Mouse (Mus musculus): ENCODE results near the gene Prkcq.

The Prkcq gene

GRCm38 (mm10) chr2:11171754-11172501 lies at the start of gene Prkcq:
Prkcq (plus strand) TSS chr2:11172108.
- no peaks in the 10 kb centered on the region for H3K9me3 ChIP-seq (ENCODE audit: low read length)
- no peaks in the 10 kb centered on the region for H3K36me3 ChIP-seq (ENCODE audit: insufficient read depth, low read length)
- peak within 1 kb of the TSS; percentile 76 for H3K4me3 ChIP-seq (replicated peaks; ENCODE audit: low read length)
- H3K27me3 ChIP-seq (ENCODE audit: insufficient read depth, low read length), result peaks cover 34% of the 10 kb centered on the region
- TF ChIP-seq NANOG (IDR thresholded peaks at IDR 0.05; ENCODE audit: borderline replicate concordance, low read length), result no peak
- peak; percentile 71; the same call in 1 of the 2 replicates for TF ChIP-seq POU5F1 (IDR thresholded peaks at IDR 0.05; ENCODE audit: borderline replicate concordance, low read length)
- peaks cover 13% of the 10 kb centered on the region for H3K4me1 ChIP-seq (replicated peaks; ENCODE audit: low read depth, low read length)

DNA sequence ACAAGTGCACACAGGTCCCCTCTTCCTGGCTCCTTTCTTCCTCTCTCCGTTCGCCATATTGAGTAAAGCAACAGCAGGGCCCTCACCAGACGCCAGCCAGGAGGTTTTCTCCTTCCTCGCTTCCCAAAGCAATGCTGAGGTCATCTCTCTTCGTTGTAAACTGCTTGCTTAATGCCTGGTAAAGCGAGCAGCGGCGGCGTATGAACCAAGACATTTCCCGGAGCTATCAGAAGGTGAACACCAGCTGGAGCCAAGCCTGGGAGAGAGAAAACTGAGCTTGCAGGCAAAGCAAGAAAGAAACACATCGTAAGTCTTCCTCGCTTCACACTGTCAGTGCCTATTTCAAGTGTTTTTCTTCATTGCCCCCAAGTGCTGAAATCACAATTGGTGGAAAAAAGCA lies 41.0 kb upstream of the Prkcq start:
- no peak for TF ChIP-seq NANOG (IDR thresholded peaks at IDR 0.05; ENCODE audit: borderline replicate concordance, low read length)
- TF ChIP-seq CTCF (conservative IDR thresholded peaks at IDR 0.05; ENCODE audit: low read length), result no peak
- TF ChIP-seq POU5F1 (IDR thresholded peaks at IDR 0.05; ENCODE audit: borderline replicate concordance, low read length), result no peak
- Histone ChIP-seq H3K9me3 (ENCODE audit: low read length) (peaks cover 7% of the 10 kb centered on the region), H3K36me3 (ENCODE audit: insufficient read depth, low read length) (no peaks in the 10 kb centered on the region), H3K4me1 (replicated peaks; ENCODE audit: low read depth, low read length) (no peaks in the 10 kb centered on the region), H3K27me3 (ENCODE audit: insufficient read depth, low read length) (no peaks in the 10 kb centered on the region), H3K4me3 (replicated peaks; ENCODE audit: low read length) (no peak overlapping the region)

DNA sequence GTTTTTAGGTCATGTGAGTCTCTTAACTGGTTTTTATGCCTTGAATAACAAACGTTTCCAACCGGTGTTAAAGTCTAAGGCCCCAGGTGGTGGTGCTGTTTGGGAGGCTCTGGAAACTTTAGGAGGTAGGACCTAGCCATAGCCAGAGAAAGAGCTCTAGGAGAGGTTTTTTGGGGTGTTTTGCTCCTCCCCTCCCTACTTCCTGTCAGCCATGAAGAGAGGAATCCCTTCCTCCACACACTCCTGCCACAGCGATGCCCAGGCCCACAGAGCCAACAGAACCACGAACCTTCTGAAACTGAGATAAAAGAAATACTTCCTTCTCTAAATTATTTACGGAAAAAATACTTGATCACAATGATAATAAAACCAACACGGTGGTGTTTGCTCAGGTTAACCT lies 36.2 kb upstream of the Prkcq start:
- no peak overlapping the region for H3K4me3 ChIP-seq (replicated peaks; ENCODE audit: low read length)
- no peaks in the 10 kb centered on the region for H3K36me3 ChIP-seq (ENCODE audit: insufficient read depth, low read length)
- peaks cover 30% of the 10 kb centered on the region for H3K9me3 ChIP-seq (ENCODE audit: low read length)
- H3K27me3 ChIP-seq (ENCODE audit: insufficient read depth, low read length), result peaks cover 3% of the 10 kb centered on the region; the same call in 1 of the 2 replicates
- TF ChIP-seq CTCF (conservative IDR thresholded peaks at IDR 0.05; ENCODE audit: low read length), result no peak
- no peak for TF ChIP-seq POU5F1 (IDR thresholded peaks at IDR 0.05; ENCODE audit: borderline replicate concordance, low read length)
- no peak for TF ChIP-seq NANOG (IDR thresholded peaks at IDR 0.05; ENCODE audit: borderline replicate concordance, low read length)
- peaks cover 8% of the 10 kb centered on the region; the same call in 1 of the 2 replicates for H3K4me1 ChIP-seq (replicated peaks; ENCODE audit: low read depth, low read length)

DNA sequence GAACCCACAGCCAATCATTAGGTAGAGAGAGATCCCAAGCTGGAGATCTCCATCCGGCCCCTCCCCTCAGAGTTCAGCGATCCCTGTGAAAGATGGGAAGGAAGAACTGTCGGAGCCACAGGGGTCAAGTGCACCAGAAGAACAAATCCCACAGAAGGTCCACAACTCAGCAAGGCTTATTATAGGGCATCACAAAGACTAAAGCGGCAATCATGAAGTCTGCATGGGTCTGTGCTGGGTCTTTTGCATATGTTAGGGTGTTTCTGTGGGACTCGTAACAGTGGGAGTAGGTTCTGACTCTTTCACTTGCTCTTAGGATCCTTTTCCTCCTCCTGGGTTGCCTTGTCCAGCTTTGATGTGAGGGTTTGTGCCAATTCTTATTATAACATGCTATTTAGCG lies 33.8 kb upstream of the Prkcq start:
- peaks cover 8% of the 10 kb centered on the region; the same call in 1 of the 2 replicates for H3K4me1 ChIP-seq (replicated peaks; ENCODE audit: low read depth, low read length)
- H3K36me3 ChIP-seq (ENCODE audit: insufficient read depth, low read length), result no peaks in the 10 kb centered on the region
- TF ChIP-seq NANOG (IDR thresholded peaks at IDR 0.05; ENCODE audit: borderline replicate concordance, low read length), result peak; percentile 85
- no peak for TF ChIP-seq POU5F1 (IDR thresholded peaks at IDR 0.05; ENCODE audit: borderline replicate concordance, low read length)
- peaks cover 3% of the 10 kb centered on the region; the same call in 1 of the 2 replicates for H3K27me3 ChIP-seq (ENCODE audit: insufficient read depth, low read length)
- no peak overlapping the region for H3K4me3 ChIP-seq (replicated peaks; ENCODE audit: low read length)
- H3K9me3 ChIP-seq (ENCODE audit: low read length), result peaks cover 30% of the 10 kb centered on the region

- peaks cover 3% of the 10 kb centered on the region; the same call in 1 of the 2 replicates for H3K27me3 ChIP-seq (ENCODE audit: insufficient read depth, low read length)
- peaks cover 8% of the 10 kb centered on the region; the same call in 1 of the 2 replicates for H3K4me1 ChIP-seq (replicated peaks; ENCODE audit: low read depth, low read length)
- H3K36me3 ChIP-seq (ENCODE audit: insufficient read depth, low read length), result no peaks in the 10 kb centered on the region
- no peak overlapping the region for H3K4me3 ChIP-seq (replicated peaks; ENCODE audit: low read length)
- TF ChIP-seq NANOG (IDR thresholded peaks at IDR 0.05; ENCODE audit: borderline replicate concordance, low read length) (peak; percentile 94), POU5F1 (IDR thresholded peaks at IDR 0.05; ENCODE audit: borderline replicate concordance, low read length) (no peak)
- H3K9me3 ChIP-seq (ENCODE audit: low read length), result peaks cover 30% of the 10 kb centered on the region
Measured at GRCm38 (mm10) chr2:11139518-11140152, 32.3 kb upstream of the Prkcq start.

GRCm38 (mm10) chr2:11140385-11140784 lies 31.5 kb upstream of the Prkcq start:
- Histone ChIP-seq H3K27me3 (ENCODE audit: insufficient read depth, low read length) (peaks cover 3% of the 10 kb centered on the region; the same call in 1 of the 2 replicates), H3K9me3 (ENCODE audit: low read length) (peaks cover 28% of the 10 kb centered on the region), H3K4me3 (replicated peaks; ENCODE audit: low read length) (no peak overlapping the region), H3K4me1 (replicated peaks; ENCODE audit: low read depth, low read length) (peaks cover 8% of the 10 kb centered on the region; the same call in 1 of the 2 replicates), H3K36me3 (ENCODE audit: insufficient read depth, low read length) (no peaks in the 10 kb centered on the region)
- TF ChIP-seq CTCF (conservative IDR thresholded peaks at IDR 0.05; ENCODE audit: low read length) (no peak), NANOG (IDR thresholded peaks at IDR 0.05; ENCODE audit: borderline replicate concordance, low read length) (no peak), POU5F1 (IDR thresholded peaks at IDR 0.05; ENCODE audit: borderline replicate concordance, low read length) (no peak)

GRCm38 (mm10) chr2:11149091-11149490 lies 22.8 kb upstream of the Prkcq start:
- no peaks in the 10 kb centered on the region for H3K27me3 ChIP-seq (ENCODE audit: insufficient read depth, low read length)
- H3K4me3 ChIP-seq (replicated peaks; ENCODE audit: low read length), result no peak overlapping the region
- TF ChIP-seq NANOG (IDR thresholded peaks at IDR 0.05; ENCODE audit: borderline replicate concordance, low read length) (no peak), CTCF (conservative IDR thresholded peaks at IDR 0.05; ENCODE audit: low read length) (no peak), POU5F1 (IDR thresholded peaks at IDR 0.05; ENCODE audit: borderline replicate concordance, low read length) (no peak)
- peaks cover 20% of the 10 kb centered on the region for H3K9me3 ChIP-seq (ENCODE audit: low read length)
- H3K36me3 ChIP-seq (ENCODE audit: insufficient read depth, low read length), result no peaks in the 10 kb centered on the region
- no peaks in the 10 kb centered on the region for H3K4me1 ChIP-seq (replicated peaks; ENCODE audit: low read depth, low read length)

- no peaks in the 10 kb centered on the region for H3K36me3 ChIP-seq (ENCODE audit: insufficient read depth, low read length)
- H3K4me1 ChIP-seq (replicated peaks; ENCODE audit: low read depth, low read length), result no peaks in the 10 kb centered on the region
- H3K4me3 ChIP-seq (replicated peaks; ENCODE audit: low read length), result no peak overlapping the region
- H3K9me3 ChIP-seq (ENCODE audit: low read length), result peaks cover 23% of the 10 kb centered on the region
- H3K27me3 ChIP-seq (ENCODE audit: insufficient read depth, low read length), result no peaks in the 10 kb centered on the region
- no peak for TF ChIP-seq NANOG (IDR thresholded peaks at IDR 0.05; ENCODE audit: borderline replicate concordance, low read length)
- TF ChIP-seq POU5F1 (IDR thresholded peaks at IDR 0.05; ENCODE audit: borderline replicate concordance, low read length), result no peak
- TF ChIP-seq CTCF (conservative IDR thresholded peaks at IDR 0.05; ENCODE audit: low read length), result no peak
Measured at GRCm38 (mm10) chr2:11150975-11151374, 20.9 kb upstream of the Prkcq start.
